Mouse (Mus musculus) neural tube, embryonic 11.5 days (tissue): ENCODE measurements around the gene Ank2. TPM values are rescaled to one million over a fixed set of nuclear protein-coding genes. Genes with fewer than 3 reads are reported as not detected.

ENCODE experiments used
- ATAC-seq: fragments of 200-750 bp; cut with Nextera tagmentation; 2 replicates; pipeline ENCODE4 v1.8.0; 2017; ENCODE audit warnings: moderate number of reproducible peaks, mild to moderate bottlenecking, moderate TSS enrichment, moderate library complexity; ENCODE audit not compliant: insufficient read depth, low FRiP score, low TSS enrichment
- DNase-seq: peaks from one replicate; pipeline ENCODE4 v3.0.0-alpha.2; 2015; ENCODE audit warnings: low spot score
- H3K27ac ChIP-seq: fragments of 300-500 bp; sonication (generic); 2 replicates; pipeline ENCODE4 v1.5.1; 2014; ENCODE audit warnings: low read depth, mild to moderate bottlenecking, low read length
- H3K27me3 ChIP-seq: fragments of 300-500 bp; sonication (generic); 2 replicates; pipeline ENCODE4 v1.6.1; 2014; ENCODE audit warnings: mild to moderate bottlenecking, low read length, mixed read lengths; ENCODE audit not compliant: control insufficient read depth, insufficient read depth
- H3K36me3 ChIP-seq: fragments of 300-500 bp; sonication (generic); 2 replicates; pipeline ENCODE4 v1.6.1; 2014; ENCODE audit warnings: mild to moderate bottlenecking, low read length, moderate library complexity, mixed read lengths; ENCODE audit not compliant: control insufficient read depth, insufficient read depth
- H3K4me1 ChIP-seq: fragments of 300-500 bp; sonication (generic); 2 replicates; pipeline ENCODE4 v1.6.1; 2014; ENCODE audit warnings: low read length, mixed read lengths; ENCODE audit not compliant: control insufficient read depth, insufficient read depth
- H3K4me2 ChIP-seq: fragments of 300-500 bp; sonication (generic); 2 replicates; pipeline ENCODE4 v1.6.1; 2014; ENCODE audit warnings: low read depth, mild to moderate bottlenecking, moderate library complexity
- H3K4me3 ChIP-seq: fragments of 300-500 bp; sonication (generic); 2 replicates; pipeline ENCODE4 v1.5.1; 2014; ENCODE audit warnings: low read depth, low read length
- H3K9ac ChIP-seq: fragments of 300-500 bp; sonication (generic); 2 replicates; pipeline ENCODE4 v1.6.1; 2014; ENCODE audit warnings: mild to moderate bottlenecking, low read length
- H3K9me3 ChIP-seq: fragments of 300-500 bp; sonication (generic); 2 replicates; pipeline ENCODE4 v1.6.1; 2016; ENCODE audit warnings: low read length; ENCODE audit not compliant: control insufficient read depth
- WGBS: fragments of 180-500 bp; shearing (Covaris S2); extraction: QIAGEN DNeasy Blood & Tissue Kit; methylation state at CpG from one replicate; pipeline ENCODE4 v1.1.7; 2014; 5-methylcytosine and 5-hydroxymethylcytosine counted together
- polyA plus RNA-seq: library from polyadenylated mRNA; unstranded; fragments of >200 nt; fragmentation: Nextera tagmentation; extraction: Ambion mirVana; gene quantifications from 2 replicates; pipeline ENCODE4 v1.2.1, GENCODE M21; 2014

The Ank2 gene
- polyA plus RNA-seq, 1 experiment from 2014 or later: 64.8 TPM

DNA sequence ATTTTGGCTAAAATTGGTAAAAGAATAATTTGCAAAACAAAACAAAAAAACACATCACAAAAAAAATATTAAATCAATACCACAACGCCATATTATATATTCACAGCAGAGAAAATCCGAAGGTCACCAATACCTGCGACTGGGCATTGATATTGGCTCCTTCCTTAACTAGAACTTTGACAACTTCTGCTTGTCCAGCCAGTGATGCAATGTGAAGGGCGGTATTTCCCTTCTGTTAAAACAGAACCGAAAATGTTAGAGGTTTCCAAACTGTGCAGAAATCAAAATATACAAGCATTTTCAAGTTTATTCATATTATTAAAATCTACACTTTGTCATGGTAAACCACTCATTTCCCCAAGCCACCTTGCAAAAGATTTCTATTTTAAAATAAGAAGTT is 421.8 kb downstream of the Ank2 start:
- H3K9ac ChIP-seq: no peak overlapping the region
- WGBS: 97% methylated on average over 5 of the region's 5 CpGs
- no peaks in the 10 kb centered on the region for H3K9me3 ChIP-seq
- H3K27ac ChIP-seq: no peak overlapping the region
- no peak overlapping the region for H3K4me3 ChIP-seq
- no peak overlapping the region for H3K4me2 ChIP-seq
- no peaks in the 10 kb centered on the region for H3K4me1 ChIP-seq
- no peak for DNase-seq
- no peak for ATAC-seq
- H3K36me3 ChIP-seq: no peaks in the 10 kb centered on the region
- H3K27me3 ChIP-seq: no peaks in the 10 kb centered on the region

DNA sequence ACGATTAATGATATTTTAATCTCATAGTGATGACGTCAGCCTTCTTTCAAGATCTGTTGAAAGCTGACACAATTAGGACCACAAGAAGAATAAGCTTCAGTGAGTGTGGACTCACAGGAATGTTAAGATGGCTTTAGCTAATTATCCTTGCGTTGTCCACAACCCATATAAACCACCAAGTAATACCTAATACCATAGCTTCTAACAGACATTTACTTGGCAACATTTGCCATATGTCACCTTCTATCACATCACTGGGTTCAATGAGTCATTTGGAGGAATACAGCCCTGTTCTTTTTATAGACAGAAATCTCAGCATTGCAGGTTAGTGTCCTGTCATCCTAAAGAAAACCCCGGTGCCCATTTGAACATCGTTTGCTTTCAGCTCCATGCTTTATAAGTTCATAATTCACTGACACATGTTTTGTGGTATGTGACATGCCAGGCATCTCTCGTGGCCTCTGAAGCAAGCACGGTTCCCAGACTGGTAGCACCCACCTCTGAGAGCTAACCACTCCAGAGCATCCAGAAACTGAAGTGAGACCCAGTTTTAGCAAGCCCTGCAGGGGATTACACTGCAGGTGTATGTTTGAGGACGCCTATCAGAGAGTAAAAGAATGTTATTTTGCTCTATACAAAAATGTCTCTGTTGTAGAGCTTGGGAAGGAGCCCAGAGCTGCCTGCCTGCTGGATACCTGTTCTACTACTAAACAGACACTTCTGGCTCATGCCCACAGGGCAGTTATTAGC is 423.4 kb downstream of the Ank2 start:
- no peaks in the 10 kb centered on the region for H3K27me3 ChIP-seq
- H3K36me3 ChIP-seq: no peaks in the 10 kb centered on the region
- WGBS: 84% methylated on average over 8 of the region's 8 CpGs
- H3K9me3 ChIP-seq: no peaks in the 10 kb centered on the region
- H3K9ac ChIP-seq: no peak overlapping the region
- H3K27ac ChIP-seq: no peak overlapping the region
- H3K4me2 ChIP-seq: no peak overlapping the region
- H3K4me1 ChIP-seq: no peaks in the 10 kb centered on the region
- DNase-seq (no peak), ATAC-seq (no peak)
- no peak overlapping the region for H3K4me3 ChIP-seq

DNA sequence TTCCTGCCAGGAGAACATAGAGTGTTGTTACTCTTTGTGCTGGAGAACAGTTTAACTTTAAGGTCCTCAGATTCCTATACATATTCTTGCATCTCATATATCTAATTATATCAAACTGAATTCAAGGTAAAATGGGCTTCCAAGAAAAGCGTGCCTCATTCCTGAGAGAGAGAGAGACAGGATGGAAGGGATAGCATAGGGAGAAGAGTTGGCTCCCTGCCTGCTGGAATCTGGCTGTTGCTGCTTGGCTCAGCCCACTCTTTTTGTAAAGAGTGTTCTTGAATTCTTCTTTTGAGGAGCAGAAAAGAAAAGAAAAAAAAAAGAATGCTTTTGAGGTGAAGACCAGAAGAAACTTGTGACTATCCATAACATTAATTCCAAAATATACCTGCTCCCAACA is 427.7 kb downstream of the Ank2 start:
- Histone ChIP-seq H3K4me1 (no peaks in the 10 kb centered on the region), H3K36me3 (no peaks in the 10 kb centered on the region), H3K9ac (no peak overlapping the region), H3K9me3 (no peaks in the 10 kb centered on the region), H3K27me3 (no peaks in the 10 kb centered on the region), H3K4me3 (no peak overlapping the region), H3K27ac (no peak overlapping the region), H3K4me2 (no peak overlapping the region)
- DNase-seq (no peak), ATAC-seq (no peak)
- 85% methylated on average over 1 of the region's 1 CpGs for WGBS

DNA sequence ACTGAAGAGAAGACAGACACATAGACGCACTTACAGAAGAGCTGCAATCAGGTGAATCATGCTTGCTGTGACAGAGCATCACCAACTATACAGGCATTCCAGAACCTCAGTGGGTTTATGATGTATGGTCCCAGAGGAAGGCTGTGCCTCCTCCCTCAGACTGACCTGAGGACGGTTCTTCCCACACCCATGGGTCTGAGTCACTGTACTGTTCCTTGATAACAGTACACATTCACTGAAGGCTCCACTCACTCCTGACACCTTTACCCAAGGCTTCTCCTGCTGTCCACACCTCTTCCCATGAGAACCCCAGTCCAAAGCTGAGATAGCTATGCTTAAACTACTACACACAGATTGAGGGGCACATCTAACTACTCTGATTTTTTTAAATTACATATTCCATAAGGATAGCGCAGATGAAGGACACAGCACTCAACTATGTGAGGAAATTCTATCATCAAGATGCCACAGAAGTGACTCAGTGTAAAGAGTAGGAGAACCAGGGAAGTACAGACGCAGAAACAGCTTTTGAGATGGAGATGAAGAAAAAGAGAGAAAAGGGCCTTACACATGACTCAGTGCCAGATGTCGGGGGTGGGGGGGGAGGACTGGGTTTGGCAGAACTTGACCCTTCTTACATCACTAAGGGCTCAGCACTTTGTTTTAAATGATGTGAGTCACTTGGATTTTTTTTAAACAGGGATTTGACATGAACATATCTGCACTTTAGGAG is 435.3 kb downstream of the Ank2 start:
- 87% methylated on average over 5 of the region's 5 CpGs for WGBS

DNA sequence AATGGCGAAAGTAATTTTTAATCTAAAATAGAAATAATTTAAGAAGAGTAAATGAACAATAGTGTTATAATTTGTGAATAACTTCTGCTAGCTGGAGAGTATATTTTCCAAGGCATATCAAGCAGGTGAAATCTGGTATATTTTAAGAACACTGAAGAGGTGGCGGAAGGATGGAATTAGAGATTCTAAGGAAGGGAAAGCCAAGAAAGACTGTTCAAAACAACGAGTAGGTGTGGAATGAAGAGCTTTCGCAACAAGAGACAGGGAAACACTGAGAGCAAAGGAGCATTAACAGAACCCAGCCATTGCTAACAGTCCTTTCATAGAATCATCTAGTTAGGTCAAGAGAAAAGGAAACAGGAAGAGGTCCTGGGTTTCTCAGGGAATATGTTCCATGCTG is 439.5 kb downstream of the Ank2 start:
- no peaks in the 10 kb centered on the region for H3K4me1 ChIP-seq
- H3K9me3 ChIP-seq: no peaks in the 10 kb centered on the region
- no peaks in the 10 kb centered on the region for H3K36me3 ChIP-seq
- ATAC-seq: no peak
- H3K9ac ChIP-seq: no peak overlapping the region
- DNase-seq: no peak
- no peak overlapping the region for H3K4me2 ChIP-seq
- H3K27me3 ChIP-seq: no peaks in the 10 kb centered on the region
- H3K4me3 ChIP-seq: no peak overlapping the region
- 93% methylated on average over 4 of the region's 4 CpGs for WGBS
- H3K27ac ChIP-seq: no peak overlapping the region

More for the DNA sequence above, 435.3 kb downstream of the Ank2 start:
- ATAC-seq (no peak), DNase-seq (no peak)
- H3K9ac ChIP-seq: no peak overlapping the region
- H3K27me3 ChIP-seq: no peaks in the 10 kb centered on the region
- no peak overlapping the region for H3K27ac ChIP-seq
- no peaks in the 10 kb centered on the region for H3K4me1 ChIP-seq
- H3K36me3 ChIP-seq: no peaks in the 10 kb centered on the region
- H3K4me3 ChIP-seq: no peak overlapping the region
- H3K9me3 ChIP-seq: no peaks in the 10 kb centered on the region
- H3K4me2 ChIP-seq: no peak overlapping the region

DNA sequence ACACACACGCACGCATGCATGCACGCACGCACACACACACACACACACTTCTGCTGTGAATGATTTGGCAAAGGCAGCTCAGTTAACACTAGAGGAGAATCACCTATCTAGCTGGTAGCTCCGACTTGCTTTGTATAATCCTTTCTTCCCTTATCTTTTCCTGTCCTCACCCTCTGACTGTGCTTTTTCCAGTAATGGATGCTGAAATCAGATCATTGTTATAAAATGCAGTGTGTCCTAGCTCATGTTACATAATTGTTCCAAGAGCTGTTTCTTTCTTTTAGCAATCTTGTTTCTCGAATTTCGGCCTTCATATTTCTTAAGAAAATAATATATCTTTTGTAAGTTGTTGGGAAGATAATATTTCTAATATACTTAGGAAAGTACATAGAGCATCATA is 457.9 kb downstream of the Ank2 start:
- no peak for DNase-seq
- H3K36me3 ChIP-seq: no peaks in the 10 kb centered on the region; the same call in 1 of the 2 replicates
- H3K27me3 ChIP-seq: no peaks in the 10 kb centered on the region
- no peak overlapping the region for H3K27ac ChIP-seq
- no peak overlapping the region for H3K4me3 ChIP-seq
- H3K9ac ChIP-seq: no peak overlapping the region
- no peak overlapping the region for H3K4me2 ChIP-seq
- WGBS: 91% methylated on average over 7 of the region's 7 CpGs
- no peaks in the 10 kb centered on the region for H3K4me1 ChIP-seq
- ATAC-seq: no peak
- H3K9me3 ChIP-seq: no peaks in the 10 kb centered on the region

DNA sequence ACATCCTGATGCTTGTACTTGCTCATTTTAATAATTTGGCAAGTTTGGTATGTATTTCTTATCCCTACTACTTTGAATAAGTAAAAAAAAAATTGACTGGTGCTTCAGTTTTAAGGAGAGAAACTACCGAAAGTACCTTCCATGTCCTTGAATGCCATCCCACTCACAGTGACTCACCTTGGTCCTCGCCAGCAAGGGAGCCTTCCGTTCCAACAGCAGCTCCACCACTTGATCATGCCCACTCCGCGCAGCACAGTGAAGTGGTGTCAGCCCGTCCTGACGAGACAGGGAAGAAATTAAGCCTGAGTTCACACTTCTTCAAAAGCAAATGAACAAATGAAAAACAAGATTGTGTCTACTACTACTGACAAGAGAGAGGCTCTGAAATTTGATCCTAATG is 460.6 kb downstream of the Ank2 start:
- DNase-seq: no peak
- H3K9ac ChIP-seq: no peak overlapping the region
- ATAC-seq: no peak
- no peak overlapping the region for H3K4me3 ChIP-seq
- no peaks in the 10 kb centered on the region for H3K4me1 ChIP-seq
- no peak overlapping the region for H3K27ac ChIP-seq
- no peaks in the 10 kb centered on the region; the same call in 1 of the 2 replicates for H3K36me3 ChIP-seq
- WGBS: 85% methylated on average over 7 of the region's 7 CpGs
- H3K27me3 ChIP-seq: no peaks in the 10 kb centered on the region
- H3K9me3 ChIP-seq: no peaks in the 10 kb centered on the region
- no peak overlapping the region for H3K4me2 ChIP-seq

DNA sequence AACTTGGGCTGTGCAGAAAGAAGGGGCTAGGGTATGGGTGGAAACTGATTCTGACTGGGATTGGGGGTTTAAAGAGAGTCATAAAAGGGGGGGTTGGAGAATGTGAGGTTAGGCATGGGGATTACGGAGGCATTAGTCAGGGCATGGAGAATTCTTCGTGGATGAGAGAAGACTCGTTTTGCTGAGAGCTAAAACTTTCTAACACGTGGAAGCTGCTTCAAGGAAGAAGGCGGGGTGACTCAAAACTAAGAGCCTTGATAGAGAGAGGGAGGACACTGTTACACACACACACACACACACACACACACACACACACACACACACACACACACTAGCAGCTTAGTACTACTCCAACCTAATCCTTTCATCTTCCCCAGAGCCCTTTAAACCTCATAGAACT is 463.0 kb downstream of the Ank2 start:
- no peak for DNase-seq
- WGBS: 81% methylated on average over 5 of the region's 5 CpGs
- H3K27ac ChIP-seq: no peak overlapping the region
- no peak overlapping the region for H3K4me3 ChIP-seq
- H3K9ac ChIP-seq: no peak overlapping the region
- H3K4me2 ChIP-seq: no peak overlapping the region
- no peak for ATAC-seq
- no peaks in the 10 kb centered on the region; the same call in 1 of the 2 replicates for H3K36me3 ChIP-seq
- no peaks in the 10 kb centered on the region for H3K4me1 ChIP-seq
- H3K9me3 ChIP-seq: no peaks in the 10 kb centered on the region
- no peaks in the 10 kb centered on the region for H3K27me3 ChIP-seq

DNA sequence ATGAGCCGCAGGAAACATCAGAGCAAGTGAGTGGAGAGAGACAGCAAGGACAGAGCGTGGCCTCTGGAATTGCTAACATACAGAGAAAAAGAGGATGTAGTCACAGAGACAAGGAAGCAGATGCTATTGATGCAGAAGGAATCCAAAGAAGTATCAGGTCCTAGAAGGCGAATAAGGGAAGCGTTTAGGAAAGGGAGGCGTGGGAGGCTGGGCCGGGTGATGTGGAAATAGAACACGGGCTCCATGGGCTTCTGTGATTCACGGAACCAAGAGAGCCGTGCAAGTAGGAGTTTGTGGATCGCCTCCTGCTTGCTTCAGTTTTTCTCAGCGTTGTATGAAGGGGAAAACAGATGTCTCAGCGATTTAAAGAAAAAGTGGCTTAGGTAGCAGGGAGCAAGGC is 463.6 kb downstream of the Ank2 start:
- 87% methylated on average over 12 of the region's 12 CpGs for WGBS
- Histone ChIP-seq H3K27me3 (no peaks in the 10 kb centered on the region), H3K9me3 (no peaks in the 10 kb centered on the region), H3K4me3 (no peak overlapping the region), H3K4me1 (no peaks in the 10 kb centered on the region), H3K9ac (no peak overlapping the region), H3K27ac (no peak overlapping the region), H3K4me2 (no peak overlapping the region), H3K36me3 (no peaks in the 10 kb centered on the region; the same call in 1 of the 2 replicates)
- DNase-seq (no peak), ATAC-seq (no peak)
